Mouse (Mus musculus) midbrain, embryonic 16.5 days (tissue): ENCODE data around the gene Ptprt. TPM values are rescaled to one million over a fixed set of nuclear protein-coding genes. Genes with fewer than 3 reads are reported as not detected.
A peak's percentile ranks its signal among the peaks of the same experiment; 100 is the strongest.

Experiments
- ATAC-seq: fragments of 200-750 bp; cut with Nextera tagmentation; 2 replicates; pipeline ENCODE4 v1.8.0; 2017; ENCODE audit warnings: moderate TSS enrichment
- H3K27ac ChIP-seq: fragments of 300-500 bp; sonication (generic); 2 replicates; pipeline ENCODE4 v1.5.1; 2014; ENCODE audit warnings: mild to moderate bottlenecking, low read length, mixed read lengths
- H3K27me3 ChIP-seq: fragments of 300-500 bp; sonication (generic); 2 replicates; pipeline ENCODE4 v1.6.1; 2014; ENCODE audit warnings: low read depth, low read length, mixed read lengths; ENCODE audit not compliant: control insufficient read depth, insufficient read depth
- H3K36me3 ChIP-seq: fragments of 300-500 bp; sonication (generic); 2 replicates; pipeline ENCODE4 v1.6.1; 2014; ENCODE audit warnings: mild to moderate bottlenecking, low read length, moderate library complexity, mixed read lengths; ENCODE audit not compliant: control insufficient read depth, insufficient read depth
- H3K4me1 ChIP-seq: fragments of 300-500 bp; sonication (generic); 2 replicates; pipeline ENCODE4 v1.6.1; 2014; ENCODE audit warnings: mild to moderate bottlenecking, low read length, mixed read lengths; ENCODE audit not compliant: control insufficient read depth, insufficient read depth
- H3K4me2 ChIP-seq: fragments of 300-500 bp; sonication (generic); 2 replicates; pipeline ENCODE4 v1.6.1; 2014; ENCODE audit warnings: mild to moderate bottlenecking, low read length, mixed read lengths
- H3K4me3 ChIP-seq: fragments of 300-500 bp; sonication (generic); 2 replicates; pipeline ENCODE4 v1.5.1; 2014; ENCODE audit warnings: low read depth, mild to moderate bottlenecking, low read length, moderate library complexity, mixed read lengths
- H3K9ac ChIP-seq: fragments of 300-500 bp; sonication (generic); 2 replicates; pipeline ENCODE4 v1.6.1; 2014; ENCODE audit warnings: low read depth, low read length, mixed read lengths
- H3K9me3 ChIP-seq: fragments of 300-500 bp; sonication (generic); replicated peaks from 2 replicates; pipeline ENCODE4 v1.6.1; 2014; ENCODE audit warnings: mild to moderate bottlenecking, low read length, mixed read lengths; ENCODE audit not compliant: control insufficient read depth, poor library complexity, severe bottlenecking
- WGBS: fragments of 180-500 bp; shearing (Covaris S2); extraction: QIAGEN DNeasy Blood & Tissue Kit; methylation state at CpG from one replicate; pipeline ENCODE4 v1.1.7; 2014; 5-methylcytosine and 5-hydroxymethylcytosine counted together
- polyA plus RNA-seq: library from polyadenylated mRNA; unstranded; fragments of >200 nt; fragmentation: Nextera tagmentation; extraction: Ambion mirVana; gene quantifications from 2 replicates; pipeline ENCODE4 v1.2.1, GENCODE M21; 2015

Gene Ptprt
- polyA plus RNA-seq, 1 experiment from 2014 or later: 12.4 TPM

DNA sequence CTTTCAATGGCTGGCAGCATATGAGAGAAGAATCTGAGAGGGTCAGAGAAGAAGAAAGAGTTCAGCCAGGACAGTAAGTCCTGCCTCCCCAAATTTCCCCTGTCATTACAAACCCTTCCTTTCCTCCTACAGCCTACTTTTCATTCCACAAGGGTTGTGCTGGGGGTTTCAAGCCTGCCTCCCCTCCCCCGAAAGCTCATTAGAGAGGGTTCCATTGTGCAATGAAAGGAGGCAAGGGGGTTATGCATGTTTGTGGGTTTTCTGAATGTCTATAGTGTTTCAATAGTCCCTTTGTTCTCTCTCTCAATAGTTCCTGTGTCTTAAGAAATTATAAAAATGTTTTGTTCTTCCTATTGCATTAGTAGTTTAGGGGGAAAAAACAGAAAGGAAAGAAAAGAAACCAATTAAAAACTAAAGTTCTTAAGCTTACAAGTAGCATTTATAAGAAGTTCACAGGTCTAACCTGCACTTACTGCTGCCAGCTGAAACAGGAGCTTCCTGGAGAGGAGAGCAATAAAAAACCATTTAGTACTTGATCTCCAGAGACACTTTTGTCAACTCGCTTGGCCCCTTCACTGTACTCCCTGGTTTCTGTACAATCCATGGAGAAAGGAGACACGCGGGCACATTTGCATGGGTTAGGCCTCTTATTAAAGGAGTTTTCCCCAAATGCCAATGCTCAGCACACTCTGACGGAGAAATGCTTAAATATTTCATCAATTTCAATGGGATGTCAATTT is 247.7 kb downstream of the Ptprt start:
- Histone ChIP-seq H3K27me3 (no peaks in the 10 kb centered on the region), H3K27ac (no peak overlapping the region), H3K9ac (no peak overlapping the region), H3K36me3 (no peaks in the 10 kb centered on the region), H3K4me2 (no peak overlapping the region), H3K4me3 (no peak overlapping the region), H3K9me3 (no peaks in the 10 kb centered on the region), H3K4me1 (0 out of 2 replicates have a peak, but pooled peaks cover 2% of the 10 kb centered on the region)
- ATAC-seq: 0 out of 2 replicates have a peak, but pooled peaks have one; percentile 39
- 32% methylated on average over 5 of the region's 5 CpGs for WGBS

DNA sequence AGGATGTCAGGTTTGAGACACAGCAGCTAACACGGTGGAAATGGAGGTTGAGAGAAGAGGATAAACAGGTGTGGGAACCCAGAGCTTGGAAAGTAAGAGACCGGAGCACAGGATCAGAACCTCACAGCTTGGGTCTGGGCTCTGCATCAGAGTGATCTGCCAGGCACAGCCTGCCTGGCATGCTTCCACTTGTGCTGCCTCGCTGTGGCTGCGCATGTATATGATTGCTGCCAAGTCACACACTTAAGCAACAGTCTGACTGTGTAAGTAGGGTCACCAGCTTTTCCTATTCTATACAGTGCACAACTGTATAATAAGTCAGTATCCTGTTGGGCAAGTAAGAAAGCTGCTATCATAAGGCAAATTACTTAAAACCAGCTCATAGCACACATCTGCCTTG is 249.9 kb downstream of the Ptprt start:
- Histone ChIP-seq H3K4me1 (0 out of 2 replicates have a peak, but pooled peaks cover 2% of the 10 kb centered on the region), H3K4me2 (no peak overlapping the region), H3K27ac (no peak overlapping the region), H3K27me3 (no peaks in the 10 kb centered on the region), H3K9ac (no peak overlapping the region), H3K9me3 (no peaks in the 10 kb centered on the region), H3K36me3 (no peaks in the 10 kb centered on the region), H3K4me3 (no peak overlapping the region)
- 82% methylated on average over 4 of the region's 4 CpGs for WGBS
- ATAC-seq: no peak

DNA sequence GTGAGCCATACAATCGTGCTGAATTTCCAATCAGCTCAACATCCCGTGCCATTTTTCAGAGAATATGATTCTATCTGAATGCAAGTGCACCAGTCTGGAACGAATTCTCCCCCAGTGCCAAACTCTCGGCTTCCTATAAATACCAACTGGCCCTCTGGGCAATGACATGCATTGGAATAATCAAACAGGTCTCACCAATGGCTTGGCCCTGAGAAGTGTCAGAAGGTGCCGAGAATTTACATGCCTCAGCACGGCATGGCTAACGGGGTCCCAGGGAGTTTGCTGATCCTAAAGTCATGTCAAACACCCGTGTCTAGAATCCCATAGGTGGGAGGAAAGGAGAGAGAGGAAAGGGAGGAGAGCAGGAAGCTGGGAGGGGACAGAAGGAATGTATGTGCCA is 251.7 kb downstream of the Ptprt start:
- ATAC-seq: no peak
- 68% methylated on average over 8 of the region's 8 CpGs for WGBS

DNA sequence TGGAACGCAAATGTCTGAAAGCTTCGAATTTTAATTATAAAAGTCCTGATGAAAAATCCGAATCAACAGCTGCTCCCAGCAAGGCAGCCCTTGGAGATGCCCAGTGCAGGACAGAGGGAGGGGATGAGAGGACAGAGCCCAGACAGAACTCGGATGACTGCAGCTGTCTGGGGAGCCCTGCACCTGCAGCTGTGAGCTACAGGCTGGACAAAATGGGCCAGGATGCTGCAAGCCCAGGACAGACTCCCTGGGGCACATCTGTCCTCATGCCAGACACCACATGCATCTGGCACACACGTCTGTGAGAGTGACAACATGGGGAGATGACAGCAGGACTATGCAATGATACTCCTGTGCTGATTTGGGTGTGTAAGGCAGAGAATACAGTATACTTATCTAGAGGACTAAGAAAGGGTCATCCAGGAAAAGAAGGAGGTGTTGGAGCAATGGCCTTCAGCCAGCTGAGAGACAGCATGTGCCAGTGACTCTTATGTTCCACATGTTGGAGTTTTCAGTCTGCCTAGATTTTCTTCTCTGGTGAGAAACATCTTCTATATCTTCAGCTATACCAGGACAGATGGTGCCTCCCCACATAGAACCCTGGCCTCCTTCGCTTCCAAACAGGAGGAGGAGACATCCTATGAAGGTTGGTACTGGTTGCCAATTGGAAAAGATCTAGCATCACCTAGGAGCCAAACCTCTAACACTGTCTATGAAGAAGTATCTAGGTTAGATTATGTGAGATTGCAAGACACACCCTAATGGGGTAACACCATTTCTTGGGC is 259.4 kb downstream of the Ptprt start:
- Histone ChIP-seq H3K4me3 (no peak overlapping the region), H3K9ac (no peak overlapping the region), H3K27me3 (no peaks in the 10 kb centered on the region), H3K4me2 (no peak overlapping the region), H3K9me3 (no peaks in the 10 kb centered on the region), H3K27ac (no peak overlapping the region), H3K36me3 (no peaks in the 10 kb centered on the region), H3K4me1 (no peaks in the 10 kb centered on the region)
- ATAC-seq: no peak
- 60% methylated on average over 6 of the region's 6 CpGs for WGBS

More for the DNA sequence above, 251.7 kb downstream of the Ptprt start:
- Histone ChIP-seq H3K4me3 (no peak overlapping the region), H3K4me1 (0 out of 2 replicates have a peak, but pooled peaks cover 2% of the 10 kb centered on the region), H3K36me3 (no peaks in the 10 kb centered on the region), H3K4me2 (no peak overlapping the region), H3K27ac (no peak overlapping the region), H3K9ac (no peak overlapping the region), H3K9me3 (no peaks in the 10 kb centered on the region), H3K27me3 (no peaks in the 10 kb centered on the region)

DNA sequence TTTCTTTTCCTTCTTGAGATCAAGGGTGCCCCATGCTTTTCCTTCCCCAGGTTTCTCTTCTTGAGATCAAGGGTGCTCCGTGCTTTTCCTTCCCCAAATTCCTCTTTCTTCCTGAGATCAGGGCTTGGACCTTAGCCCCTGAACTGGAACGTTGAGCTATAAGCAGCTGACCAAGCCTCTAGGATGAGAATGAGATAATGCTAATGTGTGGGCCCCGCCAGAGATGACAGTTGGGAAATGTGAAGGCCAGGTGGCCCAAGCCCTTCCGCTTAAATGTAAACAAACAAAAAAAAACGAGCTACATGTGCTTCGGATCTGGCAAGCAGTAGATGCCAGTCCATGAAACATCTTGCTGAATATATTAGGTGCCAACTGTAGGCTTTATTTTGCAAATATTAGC is 266.3 kb downstream of the Ptprt start:
- Histone ChIP-seq H3K4me1 (peaks cover 2% of the 10 kb centered on the region; the same call in 1 of the 2 replicates), H3K9me3 (no peaks in the 10 kb centered on the region), H3K27ac (no peak overlapping the region), H3K27me3 (no peaks in the 10 kb centered on the region), H3K4me2 (no peak overlapping the region), H3K36me3 (no peaks in the 10 kb centered on the region), H3K9ac (no peak overlapping the region), H3K4me3 (no peak overlapping the region)
- 80% methylated on average over 6 of the region's 6 CpGs for WGBS
- no peak for ATAC-seq

DNA sequence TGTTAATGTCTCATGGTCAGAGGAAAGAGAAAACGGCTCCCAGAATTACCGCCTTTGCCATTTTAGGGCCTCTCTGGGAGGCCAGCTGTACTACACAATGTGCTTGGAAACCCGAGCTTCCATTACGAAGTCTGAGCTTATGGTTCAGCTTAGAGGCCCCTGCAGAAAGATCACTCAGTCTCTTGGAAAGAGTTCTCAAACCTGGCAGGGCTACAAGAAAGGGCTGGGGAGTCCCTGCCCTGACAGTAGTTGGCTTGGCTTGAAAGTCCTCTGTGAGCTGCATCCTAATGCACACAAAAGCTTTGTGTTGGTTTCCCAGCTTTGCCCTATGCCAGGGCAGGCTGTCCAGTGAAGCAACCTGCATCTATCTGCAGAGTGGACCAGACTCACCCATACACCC is 269.1 kb downstream of the Ptprt start:
- Histone ChIP-seq H3K4me1 (peaks cover 2% of the 10 kb centered on the region; the same call in 1 of the 2 replicates), H3K4me3 (no peak overlapping the region), H3K36me3 (no peaks in the 10 kb centered on the region), H3K9ac (no peak overlapping the region), H3K27me3 (no peaks in the 10 kb centered on the region), H3K27ac (peak overlapping the region; percentile 38), H3K9me3 (no peaks in the 10 kb centered on the region), H3K4me2 (no peak overlapping the region)
- WGBS: 66% methylated on average over 4 of the region's 4 CpGs
- peak; percentile 64 for ATAC-seq

DNA sequence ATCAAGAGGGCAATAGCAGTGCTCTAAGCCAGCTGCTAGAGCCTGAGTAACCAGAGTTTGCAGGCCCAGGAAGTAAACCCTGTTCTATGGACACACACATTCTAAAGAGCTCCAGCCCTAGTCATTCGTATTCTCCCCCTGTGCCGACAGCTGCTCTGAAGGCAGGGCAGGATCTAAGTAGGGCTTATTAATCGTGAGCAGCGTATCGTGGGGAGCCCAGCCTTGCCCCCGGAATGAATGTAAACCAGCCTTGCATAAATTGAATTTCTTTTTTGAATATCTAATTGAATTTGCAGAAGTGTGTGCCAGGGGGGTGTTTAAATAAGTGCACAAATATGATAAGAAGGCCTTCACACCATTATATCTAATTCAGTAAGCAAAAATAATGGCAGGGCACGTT is 283.6 kb downstream of the Ptprt start:
- H3K36me3 ChIP-seq: no peaks in the 10 kb centered on the region
- WGBS: 36% methylated on average over 7 of the region's 7 CpGs
- H3K4me1 ChIP-seq: peaks cover 5% of the 10 kb centered on the region
- ATAC-seq: 0 out of 2 replicates have a peak, but pooled peaks have one; percentile 32
- H3K4me2 ChIP-seq: no peak overlapping the region
- no peak overlapping the region for H3K27ac ChIP-seq
- no peak overlapping the region for H3K4me3 ChIP-seq
- H3K9me3 ChIP-seq: no peaks in the 10 kb centered on the region
- H3K27me3 ChIP-seq: no peaks in the 10 kb centered on the region
- H3K9ac ChIP-seq: no peak overlapping the region

DNA sequence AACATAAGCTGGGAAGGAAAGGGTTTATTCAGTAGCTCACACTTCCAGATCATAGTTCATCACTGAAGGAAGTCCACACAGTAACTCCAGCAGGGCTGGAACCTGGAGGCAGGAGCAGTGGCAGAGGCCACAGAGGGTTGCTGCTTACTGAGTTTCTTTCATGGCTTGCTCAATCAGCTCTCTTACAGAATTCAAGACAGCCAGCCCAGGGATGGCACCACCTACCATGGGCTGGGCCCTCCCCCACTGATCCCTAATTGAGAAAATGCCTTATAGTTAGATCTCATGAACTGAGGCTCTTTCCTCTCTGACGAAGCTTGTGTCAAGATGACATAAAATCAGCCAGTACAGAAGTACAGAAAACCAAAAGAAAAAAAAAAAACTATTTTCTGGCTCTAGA is 311.9 kb downstream of the Ptprt start:
- Histone ChIP-seq H3K27me3 (no peaks in the 10 kb centered on the region), H3K4me2 (no peak overlapping the region), H3K9me3 (no peaks in the 10 kb centered on the region), H3K4me1 (0 out of 2 replicates have a peak, but pooled peaks cover 3% of the 10 kb centered on the region), H3K9ac (no peak overlapping the region), H3K4me3 (no peak overlapping the region), H3K27ac (no peak overlapping the region), H3K36me3 (no peaks in the 10 kb centered on the region)
- ATAC-seq: no peak
- 28% methylated on average over 1 of the region's 1 CpGs for WGBS

DNA sequence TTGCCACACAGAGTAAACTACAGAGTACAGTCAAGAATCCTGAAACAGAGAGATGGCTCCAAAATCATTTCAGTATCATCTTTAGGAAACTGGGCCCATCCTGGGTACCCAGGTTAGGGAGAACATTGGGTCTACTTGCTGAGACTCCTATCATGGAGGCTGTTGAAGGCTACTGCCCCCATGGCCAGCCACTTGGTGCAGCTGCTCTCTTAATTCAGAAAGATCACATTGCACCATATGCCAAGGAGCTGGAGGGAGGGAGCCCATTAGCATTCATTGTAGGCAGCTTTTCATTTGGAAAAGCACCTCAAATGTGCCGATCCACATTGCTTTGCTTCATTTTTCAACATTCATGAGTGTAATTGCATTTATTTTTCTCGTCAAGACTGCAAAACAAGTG is 319.1 kb downstream of the Ptprt start:
- no peaks in the 10 kb centered on the region for H3K36me3 ChIP-seq
- ATAC-seq: no peak
- no peak overlapping the region for H3K4me3 ChIP-seq
- no peaks in the 10 kb centered on the region for H3K9me3 ChIP-seq
- no peaks in the 10 kb centered on the region for H3K4me1 ChIP-seq
- no peak overlapping the region for H3K27ac ChIP-seq
- no peaks in the 10 kb centered on the region for H3K27me3 ChIP-seq
- no peak overlapping the region for H3K4me2 ChIP-seq
- H3K9ac ChIP-seq: no peak overlapping the region
- 67% methylated on average over 2 of the region's 2 CpGs for WGBS
